Mouse (Mus musculus) stomach, postnatal 0 days (tissue): ENCODE data around the gene Mpp6. TPM values are rescaled to one million over a fixed set of nuclear protein-coding genes. Genes with fewer than 3 reads are reported as not detected.

Source experiments
- ATAC-seq: fragments of 200-750 bp; cut with Nextera tagmentation; 2 replicates; pipeline ENCODE4 v1.8.0; 2017; ENCODE audit not compliant: low FRiP score, low TSS enrichment
- DNase-seq: peaks from one replicate; pipeline ENCODE4 v3.0.0-alpha.2; 2016; ENCODE audit warnings: low spot score
- H3K27ac ChIP-seq: fragments of 300-500 bp; sonication (generic); replicated peaks from 2 replicates; pipeline ENCODE4 v1.5.1; 2014; ENCODE audit warnings: mild to moderate bottlenecking, control low read depth
- H3K27me3 ChIP-seq: fragments of 300-500 bp; sonication (generic); 2 replicates; pipeline ENCODE4 v1.6.1; 2014; ENCODE audit warnings: low read length; ENCODE audit not compliant: control insufficient read depth, insufficient read depth
- H3K36me3 ChIP-seq: fragments of 300-500 bp; sonication (generic); 2 replicates; pipeline ENCODE4 v1.6.1; 2014; ENCODE audit warnings: low read length, mixed read lengths; ENCODE audit not compliant: control insufficient read depth, insufficient read depth
- H3K4me1 ChIP-seq: fragments of 300-500 bp; sonication (generic); replicated peaks from 2 replicates; pipeline ENCODE4 v1.6.1; 2014; ENCODE audit warnings: antibody characterized with exemption; ENCODE audit not compliant: control insufficient read depth, insufficient read depth
- H3K4me2 ChIP-seq: fragments of 300-500 bp; sonication (generic); replicated peaks from 2 replicates; pipeline ENCODE4 v1.6.1; 2014; ENCODE audit warnings: low read depth, mild to moderate bottlenecking, control low read depth, moderate library complexity
- H3K4me3 ChIP-seq: fragments of 300-500 bp; sonication (generic); 2 replicates; pipeline ENCODE4 v1.5.1; 2014; ENCODE audit warnings: low read depth, low read length, control low read depth
- H3K9ac ChIP-seq: fragments of 300-500 bp; sonication (generic); 2 replicates; pipeline ENCODE4 v1.6.1; 2014; ENCODE audit warnings: mild to moderate bottlenecking, low read length, control low read depth, mixed read lengths
- H3K9me3 ChIP-seq: fragments of 300-500 bp; sonication (generic); 2 replicates; pipeline ENCODE4 v1.6.1; 2016; ENCODE audit warnings: low read length; ENCODE audit not compliant: control insufficient read depth
- CTCF ChIP-seq: IDR thresholded peaks from 2 replicates; pipeline ENCODE4 v1.5.1; 2016; ENCODE audit warnings: antibody characterized with exemption, low read depth, mild to moderate bottlenecking, moderate library complexity
- EP300 ChIP-seq: optimal IDR thresholded peaks from 2 replicates; pipeline ENCODE3; 2016; ENCODE audit warnings: antibody characterized with exemption
- WGBS: fragments of 180-500 bp; shearing (Covaris S2); extraction: QIAGEN DNeasy Blood & Tissue Kit; methylation state at CpG from one replicate; pipeline ENCODE4 v1.1.7; 2014; 5-methylcytosine and 5-hydroxymethylcytosine counted together
- polyA plus RNA-seq: library from polyadenylated mRNA; unstranded; fragments of >200 nt; fragmentation: Nextera tagmentation; extraction: Ambion mirVana; gene quantifications from 2 replicates; pipeline ENCODE4 v1.2.1, GENCODE M21; 2015

The Mpp6 gene
- polyA plus RNA-seq, 1 experiment from 2014 or later, result 28.1 TPM

GRCm38 (mm10) chr6:50111111-50111655 is 1.1 kb downstream of the Mpp6 start:
- Histone ChIP-seq H3K4me2 (peak overlapping the region; percentile 94), H3K4me1 (no peaks in the 10 kb centered on the region), H3K9ac (peak overlapping the region; percentile 78), H3K36me3 (no peaks in the 10 kb centered on the region), H3K4me3 (peak overlapping the region; percentile 72), H3K9me3 (no peaks in the 10 kb centered on the region), H3K27me3 (no peaks in the 10 kb centered on the region), H3K27ac (no peak overlapping the region)
- TF ChIP-seq CTCF (no peak), EP300 (no peak)
- 13% methylated on average over 6 of the region's 6 CpGs for WGBS
- ATAC-seq (no peak), DNase-seq (no peak)

GRCm38 (mm10) chr6:50112775-50113174 is 2.7 kb downstream of the Mpp6 start:
- Histone ChIP-seq H3K27me3 (no peaks in the 10 kb centered on the region), H3K4me2 (no peak overlapping the region), H3K36me3 (no peaks in the 10 kb centered on the region), H3K4me3 (no peak overlapping the region), H3K9ac (no peak overlapping the region), H3K27ac (no peak overlapping the region), H3K9me3 (no peaks in the 10 kb centered on the region), H3K4me1 (no peaks in the 10 kb centered on the region)
- TF ChIP-seq CTCF (peak; percentile 91), EP300 (no peak)
- 2% methylated on average over 8 of the region's 8 CpGs for WGBS
- ATAC-seq, result peak; percentile 79
- peak; percentile 94 for DNase-seq

GRCm38 (mm10) chr6:50114280-50114679 is 4.2 kb downstream of the Mpp6 start:
- Histone ChIP-seq H3K9ac (no peak overlapping the region), H3K9me3 (no peaks in the 10 kb centered on the region), H3K27ac (no peak overlapping the region), H3K36me3 (no peaks in the 10 kb centered on the region), H3K4me3 (no peak overlapping the region), H3K4me2 (no peak overlapping the region), H3K27me3 (no peaks in the 10 kb centered on the region), H3K4me1 (no peaks in the 10 kb centered on the region)
- ATAC-seq (no peak), DNase-seq (no peak)
- 76% methylated on average over 6 of the region's 6 CpGs for WGBS
- TF ChIP-seq CTCF (no peak), EP300 (no peak)

- ATAC-seq, result 0 out of 2 replicates have a peak, but pooled peaks have one; percentile 38
- no peaks in the 10 kb centered on the region for H3K4me1 ChIP-seq
- H3K9me3 ChIP-seq, result no peaks in the 10 kb centered on the region
- H3K4me3 ChIP-seq, result no peak overlapping the region
- H3K36me3 ChIP-seq, result no peaks in the 10 kb centered on the region
- WGBS, result 71% methylated on average over 1 of the region's 1 CpGs
- DNase-seq, result peak; percentile 33
- TF ChIP-seq CTCF (no peak), EP300 (no peak)
- H3K27ac ChIP-seq, result no peak overlapping the region
- no peak overlapping the region for H3K4me2 ChIP-seq
- no peaks in the 10 kb centered on the region for H3K27me3 ChIP-seq
- H3K9ac ChIP-seq, result no peak overlapping the region
These were observed 10.9 kb downstream of the Mpp6 start for GRCm38 (mm10) chr6:50120931-50121330.

GRCm38 (mm10) chr6:50122835-50123234 is 12.8 kb downstream of the Mpp6 start:
- no peak overlapping the region for H3K27ac ChIP-seq
- WGBS, result 94% methylated on average over 4 of the region's 4 CpGs
- no peak for ATAC-seq

GRCm38 (mm10) chr6:50124197-50124596 is 14.2 kb downstream of the Mpp6 start:
- 64% methylated on average over 2 of the region's 2 CpGs for WGBS
- H3K4me2 ChIP-seq, result no peak overlapping the region
- no peaks in the 10 kb centered on the region for H3K36me3 ChIP-seq

More at GRCm38 (mm10) chr6:50122835-50123234, 12.8 kb downstream of the Mpp6 start:
- DNase-seq, result no peak
- H3K9me3 ChIP-seq, result no peaks in the 10 kb centered on the region
- TF ChIP-seq CTCF, result no peak
- TF ChIP-seq EP300, result no peak
- no peaks in the 10 kb centered on the region for H3K27me3 ChIP-seq
- H3K36me3 ChIP-seq, result no peaks in the 10 kb centered on the region
- no peak overlapping the region for H3K9ac ChIP-seq
- H3K4me3 ChIP-seq, result no peak overlapping the region
- H3K4me2 ChIP-seq, result no peak overlapping the region
- H3K4me1 ChIP-seq, result no peaks in the 10 kb centered on the region

More at GRCm38 (mm10) chr6:50124197-50124596, 14.2 kb downstream of the Mpp6 start:
- Histone ChIP-seq H3K27ac (no peak overlapping the region), H3K4me3 (no peak overlapping the region), H3K4me1 (no peaks in the 10 kb centered on the region), H3K27me3 (no peaks in the 10 kb centered on the region), H3K9ac (no peak overlapping the region), H3K9me3 (no peaks in the 10 kb centered on the region)
- DNase-seq (no peak), ATAC-seq (no peak)
- TF ChIP-seq CTCF, result no peak
- no peak for TF ChIP-seq EP300
